Mouse (Mus musculus) olfactory bulb, adult 2 months (tissue): Measurements from ENCODE around the gene Frmd4a.

Source experiments
- CTCF ChIP-seq: fragments of 200-500 bp; IDR thresholded peaks from 2 replicates; pipeline ENCODE4 v1.5.1; 2012; ENCODE audit warnings: low read depth, mild to moderate bottlenecking, low read length, moderate library complexity; ENCODE audit not compliant: insufficient read depth
- POLR2A ChIP-seq: fragments of 200-500 bp; IDR thresholded peaks from 2 replicates; pipeline ENCODE4 v1.6.1; 2012; ENCODE audit warnings: mild to moderate bottlenecking, low read depth, low read length, moderate library complexity; ENCODE audit not compliant: insufficient read depth

GRCm38 (mm10) chr2:4318134-4318533, 300.6 kb downstream of the Frmd4a start:
- TF ChIP-seq CTCF (no peak), POLR2A (no peak)
